In the genomic region with DNA sequence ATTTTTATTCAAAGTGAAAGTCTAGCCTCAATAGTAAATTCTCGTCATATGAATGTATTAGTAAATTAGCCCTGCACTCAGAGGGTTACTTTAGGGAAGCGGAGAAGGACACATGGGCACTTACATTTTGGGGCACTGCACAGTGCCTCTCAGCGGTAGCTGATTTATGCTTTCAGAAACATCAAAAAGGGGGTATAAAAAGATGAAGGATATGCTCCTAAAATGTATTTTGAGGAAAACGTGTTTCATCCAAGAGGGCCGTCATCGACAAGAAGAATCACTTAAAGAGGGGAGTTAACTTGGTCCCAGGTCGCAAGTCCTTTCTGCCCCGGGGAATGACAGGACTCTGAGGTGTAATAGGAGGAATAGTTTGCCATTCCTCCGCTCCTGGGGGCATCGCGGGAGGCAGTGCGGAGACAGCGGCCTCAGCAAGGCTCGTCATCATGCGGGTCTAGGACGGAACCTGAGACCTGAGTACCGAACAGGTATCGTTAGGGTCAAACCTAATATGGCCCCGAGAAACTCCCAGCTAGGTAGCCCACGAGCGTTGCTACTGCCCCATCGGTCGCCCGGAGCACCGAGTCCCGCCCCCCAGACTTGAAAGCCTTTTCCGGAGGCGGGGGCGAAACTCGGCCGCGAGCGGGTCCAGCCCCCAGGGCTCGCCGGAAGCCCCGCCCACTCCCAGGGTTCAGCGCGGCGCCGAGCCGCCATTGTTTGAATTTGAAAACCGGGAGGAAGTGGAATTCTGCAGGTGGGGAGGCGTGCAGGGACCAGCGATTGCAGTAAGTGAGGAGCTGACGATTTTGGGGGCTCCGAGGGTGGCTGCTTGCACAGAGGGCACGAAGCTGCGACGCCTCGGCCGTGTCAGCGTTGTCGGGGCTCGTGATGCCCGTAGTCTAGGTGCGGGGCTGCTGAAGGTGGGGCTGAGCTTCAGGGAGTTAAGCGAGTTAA, we compare ENCODE assay signal across 8 mouse cellular contexts. TPM values are rescaled to one million over a fixed set of nuclear protein-coding genes. Genes with fewer than 3 reads are reported as not detected.
DNase-seq lines count a peak whose midpoint lies in the region; ATAC-seq lines count a peak whose summit lies in the region.

A gene (plus strand): TSS at position 710 of the 951 bp plus-strand sequence.

- peak within 1 kb of the TSS; percentile 34; the same call in 1 of the 2 replicates for H3K27ac ChIP-seq in intestine, embryonic 14.5 days (ENCODE audit: low read depth)

- intact Hi-C loops in left cerebral cortex, postnatal 14 days (cut with DNase I) = loop anchor here (2.0 kb wide), 1 partner anchor 43 kb away; a partner anchor contains a TSS

- ATAC-seq in intestine, embryonic 14.5 days (replicated peaks; ENCODE audit: low FRiP score, low TSS enrichment, low read depth) = peak; percentile 94

- H3K9ac ChIP-seq in intestine, embryonic 14.5 days (ENCODE audit: low read length) = peak within 1 kb of the TSS; percentile 71

- peaks cover 4% of the 10 kb centered on the region for H3K36me3 ChIP-seq in intestine, embryonic 14.5 days (ENCODE audit: control insufficient read depth, insufficient read depth, low read length)

- peak within 1 kb of the TSS; percentile 73 for H3K4me2 ChIP-seq in intestine, embryonic 14.5 days (ENCODE audit: low read length)

- no peaks in the 10 kb centered on the region for H3K27me3 ChIP-seq in intestine, embryonic 14.5 days (replicated peaks; ENCODE audit: control insufficient read depth, insufficient read depth, low read length)

- H3K4me1 ChIP-seq in intestine, embryonic 14.5 days (replicated peaks; ENCODE audit: control insufficient read depth, insufficient read depth, low read length) = no peaks in the 10 kb centered on the region

- peak within 1 kb of the TSS; percentile 95 for H3K4me3 ChIP-seq in intestine, embryonic 14.5 days (ENCODE audit: low read depth, low read length)

- peak; percentile 93 to 97 for DNase-seq in adrenal gland, adult (ENCODE audit: inconsistent age in 2 of 2, low spot score in 1 of 2)
- DNase-seq in embryo, embryonic 10.5 days (ENCODE audit: low spot score) = peak; percentile 97
- DNase-seq in gastrocnemius, postnatal 25 days = peak; percentile 85
- DNase-seq in intestine, embryonic 14.5 days (ENCODE audit: low spot score) = peak; percentile 97
- peak; percentile 84 to 88 for DNase-seq in left cerebral cortex, postnatal 14 days (ENCODE audit: low spot score in 2 of 2)
- DNase-seq in mesoderm, embryonic 11.5 days (ENCODE audit: low read depth, low spot score) = peak; percentile 93
- DNase-seq in right cerebral cortex, postnatal 36 days (ENCODE audit: low spot score in 2 of 2) = peak; percentile 72 to 79
- DNase-seq in yolk sac, embryonic 10.5 days (ENCODE audit: low spot score) = peak; percentile 94

- WGBS in intestine, embryonic 14.5 days = under 1% methylated on average over 57 of the region's 57 CpGs

- no peaks in the 10 kb centered on the region for H3K9me3 ChIP-seq in intestine, embryonic 14.5 days (ENCODE audit: control insufficient read depth, low read length)

RNA-seq across cellular contexts. Expression of the gene that starts here (rescaled TPM):
- total RNA-seq in gastrocnemius, postnatal 25 days (2021) = 1 to 10 TPM in 1 of 2 experiments, under 1 TPM in 1; 0.82 to 1.4 TPM
- polyA plus RNA-seq in intestine, embryonic 14.5 days (2014; fragmentation: Nextera tagmentation; extraction: Ambion mirVana) = 56.9 and 66.5 TPM in 2 replicates
- 1 to 10 TPM; 1.3 to 1.9 TPM for total RNA-seq in left cerebral cortex, postnatal 14 days (2021)

Comparison
In these comparisons a context has a peak if more than half of its experiments do, and no peak if none do; other contexts are left out.
1. Peak in every context shown above with its lines: DNase-seq, ATAC-seq, H3K4me3 ChIP-seq and H3K27ac ChIP-seq.